Comparison of ENCODE assay signal across 27 mouse cellular contexts in the genomic region with DNA sequence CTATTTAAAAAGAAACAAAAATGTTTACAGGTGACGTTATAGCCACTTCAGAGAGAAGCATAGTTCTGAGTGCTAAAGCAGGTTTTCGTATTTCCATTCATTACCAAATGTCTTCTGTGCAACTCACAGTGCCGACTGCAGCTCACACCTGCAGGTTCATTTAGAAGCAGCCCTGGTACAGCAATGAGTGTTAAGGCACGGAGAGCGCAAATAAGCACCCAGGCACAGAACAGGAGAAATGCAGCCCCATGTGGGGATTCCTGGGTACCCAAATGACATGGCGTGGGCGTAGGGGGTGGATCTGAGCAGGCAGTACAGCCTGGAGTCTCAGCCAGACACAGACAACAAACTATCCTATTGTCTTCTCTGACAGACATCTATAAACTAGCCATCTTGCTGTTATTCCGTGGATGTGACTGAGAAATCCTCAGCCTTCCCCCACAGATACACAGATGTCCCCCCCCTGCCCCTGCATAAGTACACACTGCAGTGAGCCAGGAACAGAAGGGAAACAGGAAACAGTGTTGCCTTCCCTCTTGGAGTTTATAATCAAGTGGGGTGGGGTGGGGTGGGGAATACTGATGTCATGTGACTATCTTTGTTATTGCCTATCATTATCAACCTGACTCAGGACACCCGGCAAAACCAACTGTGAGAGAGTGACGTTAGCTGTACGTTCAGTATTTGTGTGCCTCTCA.
DNase-seq lines count a peak whose midpoint lies in the region; ATAC-seq and TF ChIP-seq lines count a peak whose summit lies in the region.
"Had no signal": no experiment of that assay in that cellular context is flagged by ENCODE, and none has a peak within 500 bp of the region (broad histone marks: within the 10 kb centered on the region; RNA-seq: fewer than 3 reads in every experiment).

No protein-coding gene starts in this region.

- peak; percentile 42 for DNase-seq in heart, adult 11 months
- DNase-seq in heart, adult 9 months (ENCODE audit: low spot score in 2 of 2): no peak
- DNase-seq in layer of hippocampus, adult 2 months (ENCODE audit: low spot score in 2 of 2): no peak
- no peak for DNase-seq in layer of hippocampus, adult 11-12 months (ENCODE audit: low spot score)
- DNase-seq in lung, postnatal 0 days (ENCODE audit: low spot score): peak; percentile 39
- no peak for DNase-seq in lung, adult 2 months
- DNase-seq in lung, postnatal 36 days: peak; percentile 24
- no peak for DNase-seq in left cerebral cortex, adult 2 months (ENCODE audit: extremely low spot score in 1 of 2, low spot score in 2 of 2)
- DNase-seq: adrenal gland, postnatal 10 days; adrenal gland, postnatal 36 days; cerebellum, adult 11 months; cerebellum, adult 2 months; cerebellum, adult 9-11 months; cerebellum, postnatal 25 days; forebrain, postnatal 0 days; gastrocnemius, adult 2 months; gastrocnemius, postnatal 14 days; heart, adult 18-20 months; heart, postnatal 14 days; heart, postnatal 4 days had no signal

- no peak overlapping the region for H3K4me3 ChIP-seq in layer of hippocampus, adult 2 months
- H3K4me3 ChIP-seq in lung, postnatal 0 days (ENCODE audit: low read depth, low read length): no peak overlapping the region
- no peak overlapping the region for H3K4me3 ChIP-seq in lung, adult 2 months (replicated peaks; ENCODE audit: extremely low read depth, low read depth, low read length)
- H3K4me3 ChIP-seq in left cerebral cortex, adult 2 months: no peak overlapping the region
- H3K4me3 ChIP-seq: embryonic facial prominence, embryonic 12.5 days; embryonic facial prominence, embryonic 15.5 days; gastrocnemius, adult 2 months; heart, embryonic 10.5 days; heart, embryonic 13.5 days had no signal

- TF ChIP-seq CTCF in layer of hippocampus, adult 2 months (conservative IDR thresholded peaks at IDR 0.05): no peak
- no peak for TF ChIP-seq CTCF in lung, postnatal 0 days (IDR thresholded peaks at IDR 0.05)
- no peak for TF ChIP-seq CTCF in lung, adult 2 months (IDR thresholded peaks at IDR 0.05; ENCODE audit: insufficient read depth, low read length)
- no peak for TF ChIP-seq CTCF in left cerebral cortex, adult 2 months (IDR thresholded peaks at IDR 0.05)

- no peak for TF ChIP-seq POLR2A in lung, adult 2 months (IDR thresholded peaks at IDR 0.05; ENCODE audit: borderline replicate concordance, extremely low read depth, low read depth, low read length)

- intact Hi-C loops in left cerebral cortex, adult 2 months (cut with DNase I): no loop called here

- no peak overlapping the region for H3K9ac ChIP-seq in lung, postnatal 0 days (replicated peaks; ENCODE audit: low read depth)
- H3K9ac ChIP-seq: embryonic facial prominence, embryonic 12.5 days; embryonic facial prominence, embryonic 15.5 days; forebrain, postnatal 0 days; heart, embryonic 13.5 days; hindbrain, embryonic 14.5 days had no signal

- 0 out of 2 replicates have a peak overlapping the region, but pooled peaks have one; percentile 32 for H3K27ac ChIP-seq in layer of hippocampus, adult 2 months
- H3K27ac ChIP-seq in lung, postnatal 0 days (ENCODE audit: low read length): 0 out of 2 replicates have a peak overlapping the region, but pooled peaks have one; percentile 34
- H3K27ac ChIP-seq in left cerebral cortex, adult 2 months: no peak overlapping the region
- H3K27ac ChIP-seq: embryonic facial prominence, embryonic 12.5 days; embryonic facial prominence, embryonic 15.5 days; gastrocnemius, adult 2 months; heart, embryonic 10.5 days; heart, embryonic 13.5 days; hindbrain, embryonic 14.5 days had no signal

- TF ChIP-seq EP300 in lung, postnatal 0 days (IDR thresholded peaks at IDR 0.05): peak; percentile 71

- 63% methylated on average over 11 of the region's 11 CpGs for WGBS in lung, postnatal 0 days
- WGBS in lung, adult 2 months: 59% methylated on average over 11 of the region's 11 CpGs

- H3K36me3 ChIP-seq in lung, postnatal 0 days (ENCODE audit: insufficient read depth, low read length): no peaks in the 10 kb centered on the region
- H3K36me3 ChIP-seq: embryonic facial prominence, embryonic 12.5 days; embryonic facial prominence, embryonic 15.5 days; G1E; heart, embryonic 10.5 days; heart, embryonic 13.5 days had no signal

- peak; percentile 92 for ATAC-seq in lung, postnatal 0 days
- ATAC-seq: forebrain, embryonic 14.5 days; forebrain, postnatal 0 days had no signal

- H3K9me3 ChIP-seq in lung, postnatal 0 days (ENCODE audit: low read length): no peaks in the 10 kb centered on the region
- H3K9me3 ChIP-seq: embryonic facial prominence, embryonic 12.5 days; embryonic facial prominence, embryonic 15.5 days; G1E; heart, embryonic 10.5 days; heart, embryonic 13.5 days had no signal

- H3K27me3 ChIP-seq in lung, postnatal 0 days (replicated peaks; ENCODE audit: insufficient read depth, low read length): no peaks in the 10 kb centered on the region
- H3K27me3 ChIP-seq: embryonic facial prominence, embryonic 12.5 days; embryonic facial prominence, embryonic 15.5 days; heart, embryonic 13.5 days had no signal

- no peak overlapping the region for H3K4me2 ChIP-seq in lung, postnatal 0 days (replicated peaks; ENCODE audit: low read depth, low read length)
- H3K4me2 ChIP-seq: embryonic facial prominence, embryonic 12.5 days; embryonic facial prominence, embryonic 15.5 days; heart, embryonic 13.5 days; hindbrain, embryonic 14.5 days had no signal

- no peaks in the 10 kb centered on the region for H3K4me1 ChIP-seq in lung, postnatal 0 days (ENCODE audit: insufficient read depth, low read depth, low read length)
- no peaks in the 10 kb centered on the region; the same call in 1 of the 2 replicates for H3K4me1 ChIP-seq in lung, adult 2 months (ENCODE audit: control insufficient read depth, insufficient read depth, low read length)
- H3K4me1 ChIP-seq: embryonic facial prominence, embryonic 12.5 days; embryonic facial prominence, embryonic 15.5 days; heart, embryonic 10.5 days; heart, embryonic 13.5 days had no signal

Comparison
In these comparisons a context has a peak if more than half of its experiments do, and no peak if none do; other contexts are left out.
1. DNase-seq: peak in heart, adult 11 months (single experiment), lung, postnatal 0 days (single experiment) and lung, postnatal 36 days (single experiment); none in heart, adult 9 months (0 of 2), layer of hippocampus, adult 2 months (0 of 2), layer of hippocampus, adult 11-12 months (single experiment), lung, adult 2 months (single experiment) and left cerebral cortex, adult 2 months (0 of 2).